Mouse (Mus musculus): ENCODE results near the gene Tmcc3.

Tmcc3 gene

DNA sequence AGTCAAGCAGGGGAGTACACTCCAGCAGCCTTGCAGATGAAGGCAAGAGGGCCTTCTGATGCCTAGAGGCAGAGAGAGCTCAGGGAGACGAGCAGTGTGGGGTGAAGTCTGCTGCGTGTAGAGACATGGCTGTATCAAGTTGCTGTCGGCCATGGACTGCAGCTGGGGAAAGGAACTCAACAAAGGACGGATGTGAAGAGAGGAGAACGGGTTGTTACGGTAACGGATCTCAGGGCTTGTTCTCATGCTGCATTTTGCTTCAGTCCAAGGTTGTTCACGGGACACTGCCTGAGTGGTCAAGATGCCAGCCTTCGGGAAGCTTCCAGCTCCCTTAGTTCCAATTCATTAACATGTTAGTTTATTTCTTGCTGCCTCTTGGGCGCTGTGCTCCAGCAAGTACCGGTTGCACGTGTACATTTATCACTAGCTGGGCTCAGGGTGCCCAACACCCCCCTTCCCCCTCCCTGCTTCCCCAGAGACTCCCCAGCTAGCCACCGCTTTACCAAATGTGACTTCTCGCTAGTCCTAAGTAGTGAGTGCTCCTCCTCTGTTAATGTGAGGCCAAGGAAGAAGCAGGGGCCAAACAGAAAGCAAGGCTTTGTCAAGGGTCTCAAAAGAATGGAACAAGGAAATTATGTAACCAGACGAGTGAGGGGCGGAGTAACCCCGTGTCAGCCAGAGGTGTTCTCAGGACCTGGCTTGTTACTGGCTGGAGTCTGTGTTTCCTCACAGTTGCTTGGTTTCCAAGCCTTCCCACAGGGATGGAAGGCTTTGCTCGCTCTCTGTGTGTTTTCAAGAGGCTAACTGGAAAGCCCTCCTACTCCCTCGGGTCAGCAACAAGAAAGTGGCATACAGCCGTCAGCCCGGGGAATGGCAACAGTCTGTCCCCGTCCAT is 104.4 kb downstream of the Tmcc3 start:
- no peak for DNase-seq (ENCODE audit: low spot score in 2 of 2)

DNA sequence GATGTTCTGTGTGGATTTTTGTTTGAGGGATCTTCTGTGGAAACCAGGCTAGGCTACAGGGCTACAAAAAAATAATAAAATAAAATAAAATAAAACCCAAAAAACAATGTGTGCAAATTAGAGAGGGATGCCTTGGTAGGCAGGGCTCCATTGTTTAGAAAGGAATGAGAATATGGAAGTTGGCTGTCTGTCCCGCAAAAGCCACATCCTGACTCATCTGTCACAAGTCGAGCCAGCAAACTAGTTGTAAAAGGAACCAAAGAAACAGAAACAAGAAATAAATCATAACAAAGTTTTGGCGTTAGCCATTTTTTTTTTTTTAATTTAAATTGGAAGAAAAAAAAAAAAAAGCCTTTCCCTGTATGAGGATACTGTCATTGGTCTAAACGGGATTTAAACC is 105.9 kb downstream of the Tmcc3 start:
- no peak for DNase-seq (ENCODE audit: low spot score in 2 of 2)

DNA sequence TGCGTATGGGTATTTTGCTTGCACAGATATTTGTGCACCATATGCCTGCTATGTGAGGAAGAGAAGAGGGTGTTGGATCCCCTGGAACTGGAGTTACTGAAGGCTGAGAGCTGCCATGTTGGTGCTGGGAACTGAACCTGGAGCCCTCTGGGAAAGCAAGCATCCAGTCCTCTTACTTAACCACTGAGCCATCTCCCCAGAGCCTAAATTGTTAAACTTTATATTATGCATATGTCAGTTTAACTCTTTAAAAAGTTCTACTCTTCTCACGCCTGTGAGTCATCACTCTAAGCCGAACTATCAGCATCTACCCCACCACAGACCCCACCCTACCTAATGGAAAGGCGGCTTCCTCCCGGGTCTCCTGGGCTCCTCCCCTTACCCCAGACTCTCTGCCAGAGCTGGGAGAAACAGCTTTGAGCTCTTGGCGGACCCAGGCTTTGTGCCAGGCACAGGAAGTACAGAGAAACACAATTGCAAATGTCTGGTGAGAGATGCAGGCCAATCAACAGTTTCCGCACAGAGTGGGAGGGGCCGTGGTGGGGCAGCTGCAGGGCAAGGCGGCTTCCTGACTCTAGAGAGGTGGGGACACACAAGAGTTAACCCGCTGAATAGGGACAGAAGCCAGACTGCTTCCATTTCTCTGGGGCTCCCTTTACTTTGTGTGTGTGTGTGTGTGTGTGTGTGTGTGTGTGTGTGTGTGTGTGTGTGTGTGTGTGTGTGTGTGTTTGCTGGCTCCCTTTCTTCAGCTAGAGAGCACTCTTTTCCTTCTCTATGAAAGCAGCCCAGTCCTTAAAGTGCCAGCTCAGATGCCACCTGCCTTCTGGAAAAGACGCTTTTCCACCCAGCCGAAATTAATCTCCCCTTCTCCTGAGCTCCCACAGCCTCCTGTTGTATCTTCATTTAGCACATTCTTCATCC is 114.5 kb downstream of the Tmcc3 start:
- peak; percentile 48 to 66 for DNase-seq (ENCODE audit: low spot score in 2 of 2)

- peak in 1 of 2 experiments; percentile 35 for DNase-seq (ENCODE audit: low spot score in 2 of 2)
These were observed 115.1 kb downstream of the Tmcc3 start for GRCm38 (mm10) chr10:94426921-94427270.

DNA sequence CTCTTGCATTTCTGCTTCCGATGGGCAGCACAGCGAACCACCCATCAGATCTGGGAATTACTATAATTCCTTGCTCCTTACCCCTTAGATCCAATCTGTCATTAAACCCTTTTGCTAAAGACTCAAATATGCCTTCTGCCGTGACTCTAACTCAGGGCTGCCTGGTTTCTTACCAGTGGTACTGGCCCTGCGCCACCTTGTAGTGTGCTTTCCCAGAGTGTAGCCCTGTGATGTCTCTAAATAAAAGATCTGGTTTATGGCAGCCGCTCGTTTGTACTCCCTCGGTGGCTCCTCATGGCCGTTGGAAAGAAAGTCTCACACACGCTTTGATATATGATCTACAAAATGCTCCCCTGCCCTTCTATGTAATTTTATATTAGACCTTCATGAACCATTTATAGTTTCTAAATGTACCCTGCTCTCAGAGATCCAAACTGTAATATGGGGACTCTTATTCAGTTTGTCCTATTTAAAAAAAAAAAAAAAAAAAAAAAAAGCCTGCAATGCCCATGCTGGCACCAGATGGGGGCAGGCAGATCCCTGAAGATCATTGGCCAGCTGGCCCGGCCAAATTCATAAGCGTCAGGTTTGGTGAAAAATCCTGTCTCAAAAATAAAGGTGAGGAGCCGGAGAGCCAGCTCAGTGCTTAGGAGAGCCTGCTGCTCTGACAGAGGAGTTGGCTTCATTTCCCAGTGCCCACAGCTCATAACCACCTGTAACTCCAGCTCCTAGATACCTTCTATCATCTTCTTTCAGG is 116.6 kb downstream of the Tmcc3 start:
- no peak for DNase-seq (ENCODE audit: low spot score in 2 of 2)

DNA sequence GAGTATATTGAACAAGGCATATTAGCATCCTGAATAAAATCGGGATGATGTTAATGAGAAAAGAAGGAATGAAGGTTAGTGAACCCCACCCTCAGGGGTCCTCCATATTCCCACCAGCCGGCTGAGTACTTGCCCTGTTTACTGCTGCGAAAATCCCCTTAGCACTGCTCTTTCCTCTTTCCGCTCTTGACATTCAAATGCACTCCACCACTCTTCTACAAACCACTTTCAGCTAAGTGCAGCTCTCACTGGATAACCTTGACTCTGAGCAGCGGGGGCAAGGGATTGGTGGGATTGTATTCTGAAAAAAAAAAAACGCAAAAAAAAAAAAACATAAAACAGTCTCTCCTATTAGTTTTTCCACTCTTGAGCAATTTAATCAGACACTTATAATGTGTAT is 118.8 kb downstream of the Tmcc3 start:
- DNase-seq (ENCODE audit: low spot score in 2 of 2) = no peak

DNA sequence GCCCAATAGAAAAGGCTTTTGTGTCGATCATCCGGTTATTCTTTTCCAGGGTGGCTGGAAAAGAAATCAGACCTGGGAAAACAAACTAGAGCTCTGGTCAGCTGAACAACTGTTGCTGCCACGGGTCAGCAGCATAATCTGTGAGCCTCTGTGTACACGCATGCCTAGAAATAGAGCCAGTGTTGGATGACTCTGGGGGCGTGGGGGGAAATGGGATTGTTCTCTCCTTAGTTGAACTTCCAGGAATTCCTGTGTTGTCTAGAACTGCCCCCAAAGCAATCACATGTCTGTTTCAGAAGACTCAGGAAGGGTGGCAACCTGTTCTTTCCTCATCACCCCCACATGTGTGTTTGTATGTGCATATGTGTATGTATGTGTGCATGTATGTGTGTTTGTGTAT is 121.2 kb downstream of the Tmcc3 start:
- no peak for DNase-seq (ENCODE audit: low spot score in 2 of 2)

DNA sequence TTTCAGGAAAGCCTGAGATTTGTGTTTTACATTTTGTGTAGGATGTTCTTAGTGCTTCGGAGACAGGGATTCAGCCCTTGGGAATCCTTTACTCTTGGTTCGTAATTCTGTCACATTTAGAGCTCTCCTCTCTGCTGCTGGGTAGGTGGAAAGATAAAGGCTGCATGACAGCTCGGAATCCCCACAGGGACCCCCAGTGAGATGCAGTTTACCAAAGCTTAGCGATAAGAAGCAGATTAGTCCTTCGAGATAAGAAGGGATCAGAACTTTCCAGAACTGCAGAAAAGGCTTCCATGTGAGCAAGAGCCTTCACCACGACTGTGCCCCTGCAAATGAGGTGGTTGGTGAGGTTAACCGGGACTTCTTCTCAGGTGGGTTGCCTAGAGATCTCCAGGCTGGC is 122.2 kb downstream of the Tmcc3 start:
- no peak for DNase-seq (ENCODE audit: low spot score in 2 of 2)

DNA sequence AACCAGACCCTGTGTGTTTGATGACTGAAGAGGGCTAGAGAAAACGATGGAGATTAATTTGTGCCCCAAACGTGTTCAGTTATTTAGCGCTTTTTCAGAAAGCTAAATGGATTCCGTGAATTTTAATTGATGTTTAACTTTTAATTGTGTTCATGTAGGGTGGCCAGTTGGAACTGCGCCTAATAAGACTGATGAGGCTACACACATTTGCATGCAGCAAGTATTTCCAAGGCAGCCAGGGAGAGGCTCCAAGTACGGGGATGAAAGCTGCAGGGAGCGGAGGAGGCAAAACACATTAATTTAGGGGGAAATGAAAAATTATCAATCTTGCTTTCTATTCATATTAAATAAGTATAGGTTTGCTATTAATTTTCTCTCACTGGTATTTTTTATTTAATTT is 131.0 kb downstream of the Tmcc3 start:
- DNase-seq (ENCODE audit: low spot score in 2 of 2) = peak in 1 of 2 experiments; percentile 34

- DNase-seq (ENCODE audit: low spot score in 2 of 2) = no peak
These were observed 131.7 kb downstream of the Tmcc3 start for GRCm38 (mm10) chr10:94443453-94443852.

GRCm38 (mm10) chr10:94445192-94445591 is 133.4 kb downstream of the Tmcc3 start:
- DNase-seq (ENCODE audit: low spot score in 2 of 2) = no peak

- no peak for DNase-seq (ENCODE audit: low spot score in 2 of 2)
These were observed 134.7 kb downstream of the Tmcc3 start for GRCm38 (mm10) chr10:94446379-94447008.

- no peak for DNase-seq (ENCODE audit: low spot score in 2 of 2)
These were observed 137.9 kb downstream of the Tmcc3 start for GRCm38 (mm10) chr10:94449676-94450075.

GRCm38 (mm10) chr10:94450781-94451180 is 139.0 kb downstream of the Tmcc3 start:
- no peak for DNase-seq (ENCODE audit: low spot score in 2 of 2)

DNA sequence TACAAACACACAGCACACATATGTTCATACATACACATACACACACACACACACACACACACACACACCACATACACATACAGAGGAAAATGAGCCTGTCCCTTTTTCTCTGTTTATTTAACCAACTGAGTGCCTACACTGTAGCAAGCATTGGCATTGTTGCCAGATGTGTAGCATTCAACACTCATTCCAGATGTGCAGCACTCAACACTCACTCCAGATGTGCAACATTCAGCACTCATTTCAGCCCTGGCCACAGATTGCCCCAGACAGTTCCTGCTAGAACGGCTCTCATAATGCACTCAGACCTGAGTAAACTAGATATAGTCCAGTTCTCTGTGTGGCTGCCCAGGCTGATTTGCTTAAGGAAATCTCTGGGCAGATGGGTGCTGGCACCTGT is 145.7 kb downstream of the Tmcc3 start:
- DNase-seq (ENCODE audit: low spot score in 2 of 2) = no peak

- DNase-seq (ENCODE audit: low spot score in 2 of 2) = no peak
These were observed 146.9 kb downstream of the Tmcc3 start for GRCm38 (mm10) chr10:94458690-94459089.

DNA sequence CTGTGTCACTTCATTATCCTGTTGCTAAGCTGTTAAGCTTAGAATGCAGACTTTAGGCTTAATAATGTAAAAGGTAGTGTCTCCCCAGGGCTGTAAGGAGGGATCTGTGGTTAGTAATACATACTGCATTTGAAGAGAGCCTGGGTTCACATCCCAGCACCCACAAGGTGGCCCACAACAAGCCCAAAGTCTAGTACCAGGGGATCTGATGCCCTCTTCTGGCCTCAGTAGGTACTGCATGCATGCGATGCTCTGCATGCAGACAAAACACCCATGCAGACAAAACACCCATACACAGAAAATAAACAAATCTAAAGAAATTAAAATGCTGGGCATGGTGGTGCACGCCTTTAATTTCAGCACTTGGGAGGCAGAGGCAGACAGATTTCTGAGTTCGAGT is 149.6 kb downstream of the Tmcc3 start:
- no peak for DNase-seq (ENCODE audit: low spot score in 2 of 2)

- DNase-seq (ENCODE audit: low spot score in 2 of 2) = no peak
These were observed 150.1 kb downstream of the Tmcc3 start for GRCm38 (mm10) chr10:94461871-94462270.

DNA sequence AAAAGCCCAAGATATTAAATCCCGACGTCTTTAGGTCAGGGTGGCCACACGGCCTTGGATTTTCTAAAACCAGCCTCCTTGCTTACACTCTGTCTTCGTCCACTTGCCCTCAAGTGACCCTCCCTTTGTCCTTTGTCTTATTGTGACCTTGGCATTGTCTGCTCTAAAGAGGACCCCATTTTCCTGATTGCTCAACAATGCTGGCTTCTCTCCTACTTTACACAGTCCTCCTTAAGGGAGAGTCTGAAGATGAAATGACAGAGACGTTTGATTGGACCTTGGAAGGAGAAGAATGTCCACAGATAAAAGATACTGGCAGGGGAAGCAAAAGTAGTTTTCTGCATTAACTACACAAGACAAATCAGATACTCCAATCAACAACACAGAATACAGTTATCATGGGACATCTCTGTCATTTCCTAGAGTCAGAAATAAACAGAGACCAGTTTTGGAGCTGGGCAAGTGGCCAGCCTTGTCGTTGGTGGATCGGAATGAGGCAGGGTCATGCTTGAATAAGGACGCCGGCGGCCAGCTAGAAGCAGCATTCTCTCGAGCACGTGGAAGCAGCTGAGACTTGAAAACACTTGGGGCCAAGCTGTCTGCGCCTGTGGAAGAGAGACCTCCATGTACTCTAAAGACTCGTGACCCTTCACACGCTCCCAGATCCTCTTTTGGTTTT is 150.8 kb downstream of the Tmcc3 start:
- DNase-seq (ENCODE audit: low spot score in 2 of 2) = no peak

DNA sequence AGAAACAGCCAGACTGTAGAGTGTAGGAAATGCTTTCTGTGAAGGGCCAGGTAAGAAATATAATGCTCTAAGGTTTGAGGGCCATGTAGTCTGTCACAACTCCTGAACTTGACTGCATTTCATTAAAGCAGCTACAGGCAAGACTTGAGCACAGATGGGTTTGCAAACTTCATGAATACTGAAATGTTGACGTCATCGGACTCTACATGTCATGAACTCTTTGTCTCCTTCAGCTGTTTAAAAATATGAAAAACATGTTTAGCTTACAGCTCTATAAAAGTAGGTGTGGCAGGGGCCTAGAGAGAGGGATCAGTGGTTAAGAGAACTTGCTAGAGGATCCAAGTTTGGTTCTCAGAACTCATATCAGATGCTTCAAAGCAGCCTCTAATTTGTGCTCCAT is 151.7 kb downstream of the Tmcc3 start:
- no peak for DNase-seq (ENCODE audit: low spot score in 2 of 2)

GRCm38 (mm10) chr10:94465646-94466045 is 153.9 kb downstream of the Tmcc3 start:
- no peak for DNase-seq (ENCODE audit: low spot score in 2 of 2)
